Mouse (Mus musculus): ENCODE data around the gene Lrfn4. TPM values are rescaled to one million over a fixed set of nuclear protein-coding genes. Genes with fewer than 3 reads are reported as not detected.

Gene Lrfn4
- total and polyA plus RNA-seq, 2 experiments from 2014 or later = 1.7 to 45.8 TPM

GRCm38 (mm10) chr19:4567665-4568064, 47.8 kb downstream of the Lrfn4 start:
- H3K36me3 ChIP-seq (replicated peaks; ENCODE audit: control insufficient read depth, insufficient read depth, low read length) = no peaks in the 10 kb centered on the region
- ATAC-seq (ENCODE audit: insufficient read depth, low read depth) (no peak), DNase-seq (ENCODE audit: low spot score) (no peak)
- H3K4me2 ChIP-seq (ENCODE audit: low read depth, low read length) = no peak overlapping the region
- 61% methylated on average over 2 of the region's 2 CpGs for WGBS
- H3K4me3 ChIP-seq (ENCODE audit: low read depth, low read length) = no peak overlapping the region
- H3K9me3 ChIP-seq (replicated peaks; ENCODE audit: control insufficient read depth, low read length) = no peaks in the 10 kb centered on the region
- TF ChIP-seq CTCF (IDR thresholded peaks at IDR 0.05; ENCODE audit: low read depth) (no peak), EP300 (IDR thresholded peaks at IDR 0.05; ENCODE audit: low read depth) (no peak)
- peaks cover 5% of the 10 kb centered on the region; the same call in 1 of the 2 replicates for H3K4me1 ChIP-seq (ENCODE audit: control insufficient read depth, insufficient read depth)
- H3K9ac ChIP-seq (replicated peaks; ENCODE audit: low read depth, low read length) = no peak overlapping the region
- no peak overlapping the region for H3K27ac ChIP-seq (ENCODE audit: low read depth)
- no peaks in the 10 kb centered on the region for H3K27me3 ChIP-seq (ENCODE audit: control insufficient read depth, insufficient read depth, low read length)

GRCm38 (mm10) chr19:4566880-4567279, 48.6 kb downstream of the Lrfn4 start:
- WGBS = 83% methylated on average over 2 of the region's 2 CpGs
- Histone ChIP-seq H3K4me2 (ENCODE audit: low read depth, low read length) (no peak overlapping the region), H3K4me3 (ENCODE audit: low read depth, low read length) (no peak overlapping the region), H3K27me3 (ENCODE audit: control insufficient read depth, insufficient read depth, low read length) (no peaks in the 10 kb centered on the region), H3K36me3 (replicated peaks; ENCODE audit: control insufficient read depth, insufficient read depth, low read length) (no peaks in the 10 kb centered on the region), H3K9me3 (replicated peaks; ENCODE audit: control insufficient read depth, low read length) (no peaks in the 10 kb centered on the region), H3K4me1 (ENCODE audit: control insufficient read depth, insufficient read depth) (peaks cover 5% of the 10 kb centered on the region; the same call in 1 of the 2 replicates), H3K9ac (replicated peaks; ENCODE audit: low read depth, low read length) (no peak overlapping the region), H3K27ac (ENCODE audit: low read depth) (no peak overlapping the region)
- no peak for TF ChIP-seq EP300 (IDR thresholded peaks at IDR 0.05; ENCODE audit: low read depth)
- no peak for TF ChIP-seq CTCF (IDR thresholded peaks at IDR 0.05; ENCODE audit: low read depth)
- ATAC-seq (ENCODE audit: insufficient read depth, low read depth) = no peak
- DNase-seq (ENCODE audit: low spot score) = no peak

- H3K9me3 ChIP-seq (replicated peaks; ENCODE audit: control insufficient read depth, low read length) = no peaks in the 10 kb centered on the region
- H3K27ac ChIP-seq (ENCODE audit: low read depth) = no peak overlapping the region
- no peak overlapping the region for H3K9ac ChIP-seq (replicated peaks; ENCODE audit: low read depth, low read length)
- WGBS = 85% methylated on average over 5 of the region's 5 CpGs
- H3K36me3 ChIP-seq (replicated peaks; ENCODE audit: control insufficient read depth, insufficient read depth, low read length) = no peaks in the 10 kb centered on the region
- no peak overlapping the region for H3K4me2 ChIP-seq (ENCODE audit: low read depth, low read length)
- TF ChIP-seq CTCF (IDR thresholded peaks at IDR 0.05; ENCODE audit: low read depth) = no peak
- peaks cover 5% of the 10 kb centered on the region; the same call in 1 of the 2 replicates for H3K4me1 ChIP-seq (ENCODE audit: control insufficient read depth, insufficient read depth)
- DNase-seq (ENCODE audit: low spot score) (no peak), ATAC-seq (ENCODE audit: insufficient read depth, low read depth) (no peak)
- no peaks in the 10 kb centered on the region for H3K27me3 ChIP-seq (ENCODE audit: control insufficient read depth, insufficient read depth, low read length)
- no peak overlapping the region for H3K4me3 ChIP-seq (ENCODE audit: low read depth, low read length)
These were observed 49.8 kb downstream of the Lrfn4 start for GRCm38 (mm10) chr19:4565678-4566077.

Small RNA genes lying within 50 kb of the gene (microRNA-seq; reads per million reads assigned to microRNA genes)
- gene Mir6986 = not detected

Other genes starting within 250 kb of the Lrfn4 start
- 55.0 and 65.3 TPM in 2 replicates for gene Kdm2a, start 217.4 kb downstream of the Lrfn4 start, total RNA-seq (2014; rRNA removed; ENCODE audit: low replicate concordance)
- gene Kdm2a, start 217.4 kb downstream of the Lrfn4 start, polyA plus RNA-seq (2015; fragmentation: Nextera tagmentation; extraction: Ambion mirVana) = 15.4 and 15.7 TPM in 2 replicates
- gene Rhod, start 176.2 kb downstream of the Lrfn4 start, total RNA-seq (2014; rRNA removed; ENCODE audit: low replicate concordance) = 24.3 and 35.0 TPM in 2 replicates
- 16.0 and 18.4 TPM in 2 replicates for gene Rhod, start 176.2 kb downstream of the Lrfn4 start, polyA plus RNA-seq (2015; fragmentation: Nextera tagmentation; extraction: Ambion mirVana)
- 2.8 TPM in 2 replicates for gene Syt12, start 138.2 kb downstream of the Lrfn4 start, total RNA-seq (2014; rRNA removed; ENCODE audit: low replicate concordance)
- gene Syt12, start 138.2 kb downstream of the Lrfn4 start, polyA plus RNA-seq (2015; fragmentation: Nextera tagmentation; extraction: Ambion mirVana) = 0.26 and 0.46 TPM in 2 replicates
- gene 2010003K11Rik, start 117.1 kb downstream of the Lrfn4 start, total RNA-seq (2014; rRNA removed; ENCODE audit: low replicate concordance) = not detected in 2 replicates
- not detected in 2 replicates for gene 2010003K11Rik, start 117.1 kb downstream of the Lrfn4 start, polyA plus RNA-seq (2015; fragmentation: Nextera tagmentation; extraction: Ambion mirVana)
- gene Pcx, start 105.2 kb downstream of the Lrfn4 start, total RNA-seq (2014; rRNA removed; ENCODE audit: low replicate concordance) = 12.4 and 13.8 TPM in 2 replicates
- 4.7 and 5.2 TPM in 2 replicates for gene Pcx, start 105.2 kb downstream of the Lrfn4 start, polyA plus RNA-seq (2015; fragmentation: Nextera tagmentation; extraction: Ambion mirVana)
- 60.6 and 64.6 TPM in 2 replicates for gene Rce1, start 10.0 kb upstream of the Lrfn4 start, total RNA-seq (2014; rRNA removed; ENCODE audit: low replicate concordance)
- 24.8 and 25.6 TPM in 2 replicates for gene Rce1, start 10.0 kb upstream of the Lrfn4 start, polyA plus RNA-seq (2015; fragmentation: Nextera tagmentation; extraction: Ambion mirVana)
- 0.43 TPM in 1 of 2 replicates, not detected in the other for gene Gm960, start 83.0 kb upstream of the Lrfn4 start, total RNA-seq (2014; rRNA removed; ENCODE audit: low replicate concordance)
- gene Gm960, start 83.0 kb upstream of the Lrfn4 start, polyA plus RNA-seq (2015; fragmentation: Nextera tagmentation; extraction: Ambion mirVana) = 0.54 and 1.6 TPM in 2 replicates
- gene Sptbn2, start 95.5 kb upstream of the Lrfn4 start, total RNA-seq (2014; rRNA removed; ENCODE audit: low replicate concordance) = 0.04 TPM in 2 replicates
- gene Sptbn2, start 95.5 kb upstream of the Lrfn4 start, polyA plus RNA-seq (2015; fragmentation: Nextera tagmentation; extraction: Ambion mirVana) = 0.05 and 0.12 TPM in 2 replicates
- gene Rbm4b, start 140.8 kb upstream of the Lrfn4 start, total RNA-seq (2014; rRNA removed; ENCODE audit: low replicate concordance) = 9.3 and 30.2 TPM in 2 replicates
- 20.3 and 22.5 TPM in 2 replicates for gene Rbm4b, start 140.8 kb upstream of the Lrfn4 start, polyA plus RNA-seq (2015; fragmentation: Nextera tagmentation; extraction: Ambion mirVana)
- gene Rbm4, start 178.2 kb upstream of the Lrfn4 start, total RNA-seq (2014; rRNA removed; ENCODE audit: low replicate concordance) = 63.4 and 75.1 TPM in 2 replicates
- 40.8 and 43.9 TPM in 2 replicates for gene Rbm4, start 178.2 kb upstream of the Lrfn4 start, polyA plus RNA-seq (2015; fragmentation: Nextera tagmentation; extraction: Ambion mirVana)
- 3.7 and 12.4 TPM in 2 replicates for gene Gm21992, start 195.9 kb upstream of the Lrfn4 start, total RNA-seq (2014; rRNA removed; ENCODE audit: low replicate concordance)
- 17.6 and 21.6 TPM in 2 replicates for gene Gm21992, start 195.9 kb upstream of the Lrfn4 start, polyA plus RNA-seq (2015; fragmentation: Nextera tagmentation; extraction: Ambion mirVana)
- gene Rbm14, start 196.0 kb upstream of the Lrfn4 start, total RNA-seq (2014; rRNA removed; ENCODE audit: low replicate concordance) = 25.3 and 28.1 TPM in 2 replicates
- gene Rbm14, start 196.0 kb upstream of the Lrfn4 start, polyA plus RNA-seq (2015; fragmentation: Nextera tagmentation; extraction: Ambion mirVana) = 21.2 and 24.9 TPM in 2 replicates
- 23.2 and 58.6 TPM in 2 replicates for gene Ccs, start 223.7 kb upstream of the Lrfn4 start, total RNA-seq (2014; rRNA removed; ENCODE audit: low replicate concordance)
- gene Ccs, start 223.7 kb upstream of the Lrfn4 start, polyA plus RNA-seq (2015; fragmentation: Nextera tagmentation; extraction: Ambion mirVana) = 41.8 and 42.1 TPM in 2 replicates
- not detected in 2 replicates for gene Ccdc87, start 223.7 kb upstream of the Lrfn4 start, total RNA-seq (2014; rRNA removed; ENCODE audit: low replicate concordance)
- 0.08 and 0.10 TPM in 2 replicates for gene Ccdc87, start 223.7 kb upstream of the Lrfn4 start, polyA plus RNA-seq (2015; fragmentation: Nextera tagmentation; extraction: Ambion mirVana)
- 49.5 and 56.8 TPM in 2 replicates for gene Ctsf, start 239.5 kb upstream of the Lrfn4 start, total RNA-seq (2014; rRNA removed; ENCODE audit: low replicate concordance)
- gene Ctsf, start 239.5 kb upstream of the Lrfn4 start, polyA plus RNA-seq (2015; fragmentation: Nextera tagmentation; extraction: Ambion mirVana) = 39.7 and 43.6 TPM in 2 replicates

Data from heart, postnatal 0 days (tissue).